Mouse (Mus musculus) ZHBTc4 (cell line): ENCODE measurements around the gene Dtd2.

Experiments
- DNase-seq: peaks from one replicate; pipeline ENCODE4 v3.0.0-alpha.2; 2011; ENCODE audit warnings: low read depth, low spot score

The Dtd2 gene

DNA sequence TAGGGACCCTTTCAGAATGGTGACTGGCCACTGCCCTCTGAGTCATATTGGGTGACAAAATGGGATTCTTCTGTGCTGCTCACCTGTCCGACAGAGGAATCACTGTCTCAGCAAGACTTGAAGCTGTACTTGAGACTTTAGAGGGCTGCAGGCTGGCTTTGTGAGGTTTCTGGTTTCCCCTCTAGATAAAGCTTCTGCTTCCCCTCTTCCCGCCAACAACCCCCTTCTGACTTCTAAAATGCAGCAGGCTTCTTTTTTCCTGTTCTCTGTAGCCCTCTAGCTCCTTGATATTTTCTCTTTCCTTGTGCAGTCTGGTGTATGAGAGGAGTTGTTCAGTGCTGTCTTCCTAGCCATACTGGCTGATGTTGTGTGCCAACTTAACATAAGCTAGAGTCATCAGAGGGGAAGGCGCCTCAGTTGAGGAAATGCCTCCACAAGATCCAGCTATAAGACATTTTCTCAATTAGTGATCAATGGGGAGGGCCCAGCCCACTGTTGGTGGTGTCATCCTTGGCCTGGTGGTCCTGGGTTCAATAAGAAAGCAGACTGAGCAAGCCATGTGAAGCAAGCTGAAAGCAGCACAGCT, 21.0 kb downstream of the Dtd2 start:
- DNase-seq: no peak

DNA sequence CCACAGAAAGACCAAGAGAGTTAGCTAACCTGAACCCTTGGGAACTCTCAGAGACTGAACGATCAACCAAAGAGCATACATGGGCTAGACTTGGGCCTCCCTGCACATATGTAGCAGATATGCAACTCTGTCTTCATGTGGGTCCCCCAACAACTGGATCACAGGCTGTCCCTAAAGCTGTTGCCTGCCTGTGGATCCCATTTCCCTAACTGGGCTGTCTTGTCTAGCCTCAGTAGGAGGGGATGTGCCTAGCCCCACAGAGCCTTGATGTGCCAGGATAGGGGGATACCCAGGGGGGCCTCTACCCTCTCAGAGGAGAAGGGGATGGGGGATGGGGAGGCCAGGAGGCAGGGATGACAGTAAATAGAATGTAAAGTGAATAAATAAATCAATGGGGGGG, 22.7 kb downstream of the Dtd2 start:
- DNase-seq: no peak

DNA sequence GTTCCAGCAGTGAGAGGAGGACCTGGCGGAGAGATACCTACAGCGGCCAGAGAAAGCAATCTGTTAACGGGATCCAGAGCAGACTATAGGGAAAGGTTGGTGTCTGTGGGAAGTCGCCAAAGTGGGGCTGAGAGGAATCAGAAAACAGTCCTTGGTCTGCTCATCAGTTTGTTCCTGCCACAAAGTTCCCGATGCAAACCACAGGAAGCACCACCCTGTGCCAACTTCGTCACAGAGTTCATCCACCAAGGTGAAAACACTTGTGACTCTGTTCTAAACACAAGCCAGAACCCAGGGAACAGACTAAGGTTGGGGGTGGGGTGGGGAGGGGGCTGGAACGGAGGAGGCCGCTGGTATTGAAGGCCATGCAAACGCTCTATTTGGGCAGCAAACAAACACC, 29.8 kb downstream of the Dtd2 start:
- peak; percentile 25 for DNase-seq

DNA sequence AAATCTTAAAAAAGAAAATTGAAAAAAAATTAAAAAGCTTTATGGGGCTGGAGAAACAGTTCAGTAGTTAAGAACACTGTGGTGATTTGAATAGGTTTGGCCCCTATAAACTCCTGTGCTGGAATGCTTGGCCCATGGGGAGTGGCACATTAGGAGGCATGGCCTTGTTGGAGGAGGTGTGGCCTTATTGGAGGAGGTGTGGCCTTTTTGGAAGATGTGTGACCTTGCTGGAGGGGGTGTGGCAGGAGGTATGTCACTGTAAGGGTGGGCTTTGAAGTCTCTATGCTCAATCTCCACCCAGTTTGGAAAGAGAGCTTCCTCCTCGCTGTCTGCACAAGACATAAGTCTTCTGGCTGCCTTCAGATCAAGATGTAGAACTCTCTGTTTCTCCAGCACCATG, 31.9 kb downstream of the Dtd2 start:
- peak; percentile 79 for DNase-seq

DNA sequence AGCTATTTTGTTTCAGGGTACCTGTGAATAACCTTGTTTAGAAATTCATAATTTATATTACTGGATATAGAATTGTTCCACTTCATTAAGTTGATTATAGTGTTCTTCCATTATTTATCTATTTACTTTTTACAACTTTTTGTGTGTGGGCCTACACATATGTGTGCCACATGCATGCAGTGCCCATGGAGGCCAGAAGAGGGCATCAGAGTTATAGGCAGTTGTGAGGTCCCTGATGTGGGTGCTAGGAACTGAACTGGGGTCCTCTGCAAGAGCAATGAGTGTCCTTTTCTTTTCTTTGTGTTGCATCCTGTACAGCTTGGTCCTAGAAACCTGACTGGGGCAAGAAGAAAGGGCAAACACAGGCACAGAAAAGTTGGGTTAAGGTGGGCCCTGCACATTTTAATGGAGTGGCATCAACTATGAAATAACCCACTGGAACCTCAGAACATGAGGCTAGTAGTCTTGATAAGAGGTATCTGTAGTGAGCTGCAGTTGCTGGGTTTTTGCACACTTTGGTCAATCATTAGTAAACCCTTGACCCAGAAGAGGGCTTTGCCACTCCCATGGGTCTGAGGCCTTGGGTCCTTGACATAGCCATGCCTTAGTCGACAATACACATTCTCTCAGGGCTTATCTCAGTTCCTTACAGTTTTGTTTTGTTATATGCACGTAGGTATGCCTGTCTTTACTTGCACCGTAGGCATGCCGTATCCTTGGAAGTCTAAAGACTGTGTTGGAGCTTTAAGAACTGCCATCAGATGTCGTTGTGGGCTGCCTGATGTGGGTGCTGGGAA, 33.8 kb downstream of the Dtd2 start:
- DNase-seq: peak; percentile 36

DNA sequence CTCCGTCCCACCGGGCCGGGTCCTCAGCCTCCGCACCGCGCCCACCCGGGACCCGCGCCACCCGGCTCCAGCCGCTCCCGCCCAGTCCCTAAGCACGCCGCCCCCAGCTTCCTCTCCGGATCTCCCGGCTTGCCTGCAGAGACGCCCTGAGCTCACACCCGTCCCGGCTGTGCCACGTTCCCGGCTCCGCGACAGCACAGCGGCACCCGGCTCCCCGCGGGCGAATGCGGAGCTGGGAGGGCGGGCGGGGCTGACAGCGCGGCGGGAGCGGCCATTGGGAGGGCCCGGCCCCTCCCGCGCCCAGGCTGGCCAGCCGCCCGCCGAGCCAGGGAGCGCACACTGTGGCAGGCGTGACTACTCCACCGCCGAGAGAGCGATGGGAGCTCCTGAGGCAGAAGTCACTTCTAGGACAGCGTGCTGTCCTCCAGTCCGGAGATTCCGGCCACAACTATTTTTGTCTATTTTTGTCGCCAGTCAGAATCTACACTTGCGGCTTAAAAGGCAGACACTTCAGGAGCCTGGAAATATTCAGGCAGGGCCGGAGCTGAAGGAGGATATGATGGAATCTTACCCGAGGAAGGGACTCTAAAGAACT, 35.1 kb downstream of the Dtd2 start, which contains the start of gene Heatr5a:
Gene Heatr5a (minus strand): TSS at position 252 of the 595 bp plus-strand sequence.
- DNase-seq: peak; percentile 91

DNA sequence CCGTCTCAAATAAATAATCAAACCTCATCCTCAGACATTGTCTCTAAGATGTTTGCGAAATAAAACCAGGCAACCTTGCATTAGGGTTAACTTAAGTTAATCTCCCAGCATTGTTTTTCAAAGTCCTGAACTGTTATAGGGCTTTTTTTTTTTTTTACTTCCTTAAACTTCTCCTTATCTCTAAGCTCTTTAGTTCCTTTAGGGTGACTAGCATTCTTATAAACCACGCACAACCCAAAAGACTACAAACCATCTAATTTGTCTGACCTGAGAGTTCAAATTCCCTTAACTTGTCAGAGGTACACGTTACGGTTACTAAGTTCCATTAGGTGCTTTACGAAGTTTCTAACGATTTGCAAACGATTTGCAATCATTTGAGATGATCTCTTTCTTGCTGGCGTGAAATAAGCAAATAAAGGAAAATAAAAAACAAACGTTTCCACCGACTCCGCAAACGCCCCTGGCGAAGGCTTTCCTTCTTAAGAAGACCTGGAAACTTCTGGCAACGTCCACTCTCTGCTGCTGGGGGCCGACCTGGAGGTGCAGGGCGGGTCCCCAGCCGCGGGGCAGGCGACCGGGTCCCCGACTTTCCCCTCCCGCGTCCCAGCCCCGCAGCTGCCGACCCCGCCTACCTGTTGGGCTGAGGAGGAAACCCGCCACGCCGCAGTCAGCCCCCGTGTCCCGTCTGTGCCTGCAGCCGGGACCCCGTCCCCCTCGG, 35.8 kb downstream of the Dtd2 start:
- no peak for DNase-seq

DNA sequence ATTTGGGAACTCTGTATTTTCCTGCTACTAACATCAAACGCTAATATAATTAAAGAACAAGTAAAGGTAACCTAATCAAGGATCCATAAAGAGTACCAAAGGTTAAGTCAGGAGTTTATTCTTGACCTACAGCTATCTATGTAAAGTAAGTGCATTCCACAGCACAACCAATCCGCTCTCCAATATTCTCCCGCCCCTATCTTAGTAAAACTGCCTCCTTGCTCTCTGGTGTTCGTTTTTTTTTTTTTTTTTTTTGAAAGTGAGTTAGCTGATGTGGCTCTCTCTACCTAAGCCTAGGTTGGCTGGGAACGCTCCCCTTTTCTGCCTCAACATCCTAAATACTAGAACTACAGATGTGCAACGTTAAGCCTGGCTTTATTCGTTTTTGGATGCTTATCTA, 36.4 kb downstream of the Dtd2 start:
- DNase-seq: no peak

DNA sequence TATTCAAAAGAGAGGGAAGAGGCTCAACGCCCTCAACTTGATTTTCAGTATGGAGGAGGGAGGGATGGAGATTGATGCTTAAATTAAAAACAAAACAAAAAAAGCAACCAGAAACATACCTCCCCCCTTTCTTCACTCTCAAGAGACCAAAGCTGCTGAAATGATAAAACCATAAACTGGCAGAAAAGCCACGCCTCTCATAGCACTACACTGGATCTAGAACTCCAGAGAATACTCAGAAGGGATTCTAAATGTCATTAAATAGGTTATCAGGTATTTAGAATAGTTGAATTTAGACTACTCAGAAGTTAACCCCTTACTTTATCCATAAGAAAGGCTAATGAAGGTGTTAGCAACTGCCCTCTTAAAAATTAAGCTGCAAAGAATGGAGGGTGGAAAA, 37.2 kb downstream of the Dtd2 start:
- DNase-seq: no peak

DNA sequence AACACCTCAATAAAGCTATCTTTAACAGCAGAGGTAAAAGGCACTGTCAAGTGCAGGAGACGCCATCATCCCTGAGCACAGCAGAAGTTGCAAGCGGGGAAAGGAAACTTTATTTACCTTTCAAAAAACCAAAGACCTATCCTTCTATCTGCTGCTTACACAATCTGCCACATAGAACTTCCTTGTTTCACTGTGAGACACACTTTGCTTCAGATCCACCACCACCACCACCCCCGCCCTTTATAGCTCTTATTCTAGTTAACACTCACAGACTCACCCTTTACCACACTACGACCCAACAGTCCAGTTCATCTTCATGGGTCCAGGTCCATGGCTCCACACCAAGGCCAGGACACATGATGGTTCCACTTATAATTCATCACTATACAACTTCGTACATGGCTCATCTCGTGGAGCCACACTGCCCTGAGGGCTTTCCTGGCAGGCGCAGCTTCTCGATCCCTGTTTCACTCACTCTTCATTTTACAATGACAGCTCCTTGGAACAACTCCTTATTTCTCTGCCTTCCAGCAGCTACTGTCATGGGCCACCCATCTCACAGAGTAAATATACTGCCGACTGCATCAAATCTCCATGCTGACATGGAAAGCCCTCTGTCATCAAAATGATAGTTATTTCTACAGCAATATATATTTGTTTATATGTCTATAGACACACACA, 38.2 kb downstream of the Dtd2 start:
- no peak for DNase-seq

DNA sequence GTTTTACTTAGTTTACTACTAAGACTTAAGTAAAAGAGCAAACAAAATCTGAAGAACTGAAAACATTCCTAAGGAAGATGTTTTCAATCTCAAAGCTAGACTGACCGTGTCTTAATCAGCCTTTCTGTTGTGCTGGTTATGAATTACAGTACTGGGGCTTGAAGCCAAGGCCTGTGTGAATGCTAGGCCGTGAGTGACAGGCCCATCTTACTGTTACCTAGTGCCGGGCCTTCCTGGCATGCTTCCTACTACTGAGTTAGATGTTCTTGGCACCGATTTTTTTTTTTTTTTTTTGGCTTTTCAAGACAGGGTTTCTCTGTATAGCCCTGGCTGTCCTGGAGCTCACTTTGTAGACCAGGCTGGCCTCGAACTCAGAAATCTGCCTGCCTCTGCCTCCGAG, 48.7 kb downstream of the Dtd2 start:
- no peak for DNase-seq

DNA sequence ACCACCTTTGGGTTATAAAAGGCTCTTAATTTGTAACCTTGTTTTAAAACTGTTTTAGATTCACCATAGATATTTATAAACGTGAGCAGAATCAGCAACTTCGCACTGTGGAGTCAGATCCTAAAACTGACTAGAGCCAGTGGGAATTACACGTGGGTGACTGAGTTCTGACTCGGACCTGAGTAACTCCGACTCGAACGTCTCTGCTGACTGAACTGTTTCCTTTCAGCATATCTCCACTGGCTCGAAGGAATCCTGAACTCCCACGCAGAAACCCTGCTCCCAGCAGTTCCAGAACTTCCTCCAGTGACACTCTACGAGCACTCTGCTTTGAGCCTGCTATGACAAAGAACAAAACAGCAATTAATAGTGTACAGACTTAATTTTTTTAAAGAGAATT, 54.0 kb downstream of the Dtd2 start:
- no peak for DNase-seq

DNA sequence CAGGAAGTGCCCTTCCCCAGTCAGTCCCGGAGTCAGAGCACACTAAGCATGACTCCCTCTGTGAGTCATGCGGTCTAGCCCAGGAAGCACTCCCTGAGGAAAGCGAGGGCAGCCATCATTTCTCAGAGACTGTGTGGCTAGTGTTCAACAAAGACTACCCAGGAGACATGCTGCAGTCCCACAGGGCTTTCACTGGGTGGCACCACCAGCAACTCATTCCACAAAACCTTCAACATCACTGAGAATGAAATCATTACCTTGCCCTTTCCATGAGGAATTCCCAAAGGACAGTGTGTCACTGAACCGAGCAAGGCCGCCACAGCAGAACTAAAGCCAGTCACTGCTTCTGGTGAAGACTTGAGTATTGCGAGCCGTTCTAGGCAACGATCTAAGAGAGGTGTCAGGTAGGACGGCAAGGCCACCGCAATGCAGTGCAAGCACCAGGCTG, 58.8 kb downstream of the Dtd2 start:
- DNase-seq: no peak

DNA sequence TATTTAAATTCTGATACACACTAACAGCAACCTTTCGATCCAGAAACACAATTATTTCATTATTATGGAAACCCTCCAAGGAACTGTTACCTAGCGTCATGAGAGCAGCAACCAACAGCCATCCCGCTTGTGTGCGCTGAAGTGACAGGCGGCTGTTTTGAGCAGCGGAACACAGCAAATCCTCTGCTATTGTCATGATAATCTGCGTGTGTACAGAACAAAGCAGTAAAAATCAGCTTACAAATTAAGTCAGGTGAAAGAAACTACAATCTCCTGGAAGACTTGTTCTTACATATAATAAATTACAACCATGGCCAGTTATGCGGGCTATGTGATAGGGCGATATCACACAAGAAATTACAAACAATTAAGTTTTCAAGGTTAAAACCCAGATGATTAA, 61.0 kb downstream of the Dtd2 start:
- DNase-seq: peak; percentile 66

DNA sequence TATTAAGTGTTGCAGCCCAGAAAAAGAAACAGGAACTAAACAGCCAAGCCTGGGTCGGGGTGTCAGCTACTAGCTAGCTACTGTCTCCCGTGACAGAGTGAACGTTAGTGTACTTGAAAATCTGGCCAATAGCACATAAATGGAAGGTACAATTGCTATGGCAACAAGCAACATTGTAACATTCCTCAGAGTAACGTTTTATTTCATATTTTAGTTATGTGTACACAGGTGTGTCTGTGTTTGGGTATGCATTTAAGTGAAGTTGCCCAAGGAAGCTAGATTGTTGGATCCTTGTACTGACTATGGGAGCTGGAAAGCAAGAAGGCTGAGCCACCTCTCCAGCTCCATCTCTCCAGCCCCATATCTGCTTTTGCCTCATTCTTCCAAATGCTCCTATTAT, 66.5 kb downstream of the Dtd2 start:
- no peak for DNase-seq
